Mouse (Mus musculus) liver, postnatal 0 days (tissue): ENCODE measurements around the gene Trpm4.

Source experiments
- CTCF ChIP-seq: sonication (generic); IDR thresholded peaks from 2 replicates; pipeline ENCODE4 v1.5.1; 2016; ENCODE audit warnings: antibody characterized with exemption, low read depth
- EP300 ChIP-seq: IDR thresholded peaks from 2 replicates; pipeline ENCODE4 v1.6.1; 2016; ENCODE audit warnings: antibody characterized with exemption, low read depth, mild to moderate bottlenecking

GRCm38 (mm10) chr7:45265518-45265917 is 68.1 kb downstream of the Trpm4 start:
- TF ChIP-seq CTCF (no peak), EP300 (no peak)
